ENCODE assay signal across 28 mouse cellular contexts in genomic region chr9:61230306-61230705, GRCm38 (mm10).
DNase-seq lines count a peak whose midpoint lies in the region; ATAC-seq and TF ChIP-seq lines count a peak whose summit lies in the region.
"Had no signal": no experiment of that assay in that cellular context is flagged by ENCODE, and none has a peak within 500 bp of the region (broad histone marks: within the 10 kb centered on the region; RNA-seq: fewer than 3 reads in every experiment).

No protein-coding gene starts in this region.

- WGBS in forebrain, embryonic 10.5 days: 92% methylated on average over 4 of the region's 4 CpGs
- 78% methylated on average over 4 of the region's 4 CpGs for WGBS in forebrain, embryonic 15.5 days
- 60% methylated on average over 4 of the region's 4 CpGs for WGBS in midbrain, embryonic 13.5 days
- WGBS in midbrain, embryonic 10.5 days: 86% methylated on average over 4 of the region's 4 CpGs
- 49% methylated on average over 4 of the region's 4 CpGs for WGBS in midbrain, postnatal 0 days

- peak overlapping the region; percentile 21; the same call in 1 of the 2 replicates for H3K27ac ChIP-seq in forebrain, embryonic 10.5 days
- no peak overlapping the region for H3K27ac ChIP-seq in forebrain, embryonic 15.5 days (replicated peaks)
- H3K27ac ChIP-seq in midbrain, embryonic 13.5 days: peak overlapping the region; percentile 15; the same call in 1 of the 2 replicates
- no peak overlapping the region for H3K27ac ChIP-seq in midbrain, embryonic 10.5 days (replicated peaks)
- no peak overlapping the region for H3K27ac ChIP-seq in midbrain, postnatal 0 days (ENCODE audit: low read depth, low read length)
- H3K27ac ChIP-seq: embryonic facial prominence, embryonic 13.5 days; embryonic facial prominence, embryonic 15.5 days; forebrain, embryonic 13.5 days had no signal

- no peak overlapping the region for H3K9ac ChIP-seq in forebrain, embryonic 15.5 days (replicated peaks)
- no peak overlapping the region for H3K9ac ChIP-seq in midbrain, embryonic 13.5 days (replicated peaks)
- H3K9ac ChIP-seq in midbrain, postnatal 0 days (replicated peaks; ENCODE audit: low read length, poor library complexity, severe bottlenecking): no peak overlapping the region
- H3K9ac ChIP-seq: embryonic facial prominence, embryonic 13.5 days; embryonic facial prominence, embryonic 15.5 days; forebrain, embryonic 13.5 days had no signal

- no peak for TF ChIP-seq POLR2A in brain, embryonic 14.5 days (IDR thresholded peaks at IDR 0.05; ENCODE audit: borderline replicate concordance, extremely low read depth, insufficient read depth, insufficient read length, poor library complexity, severe bottlenecking)

- H3K4me3 ChIP-seq in forebrain, embryonic 10.5 days: no peak overlapping the region
- H3K4me3 ChIP-seq in forebrain, embryonic 15.5 days: no peak overlapping the region
- H3K4me3 ChIP-seq in midbrain, embryonic 13.5 days (replicated peaks): no peak overlapping the region
- H3K4me3 ChIP-seq in midbrain, embryonic 10.5 days: no peak overlapping the region
- H3K4me3 ChIP-seq in midbrain, postnatal 0 days (ENCODE audit: low read depth, low read length): no peak overlapping the region
- H3K4me3 ChIP-seq: embryonic facial prominence, embryonic 13.5 days; embryonic facial prominence, embryonic 15.5 days; erythroblast, embryonic 14.5 days; forebrain, embryonic 13.5 days had no signal

- H3K9me3 ChIP-seq in forebrain, embryonic 10.5 days: no peaks in the 10 kb centered on the region
- H3K9me3 ChIP-seq in forebrain, embryonic 15.5 days: no peaks in the 10 kb centered on the region
- H3K9me3 ChIP-seq in midbrain, embryonic 13.5 days: no peaks in the 10 kb centered on the region
- H3K9me3 ChIP-seq in midbrain, embryonic 10.5 days (replicated peaks): no peaks in the 10 kb centered on the region
- no peaks in the 10 kb centered on the region for H3K9me3 ChIP-seq in midbrain, postnatal 0 days (ENCODE audit: low read length)
- H3K9me3 ChIP-seq: embryonic facial prominence, embryonic 13.5 days; embryonic facial prominence, embryonic 15.5 days; forebrain, embryonic 13.5 days; G1E had no signal

- no peaks in the 10 kb centered on the region for H3K36me3 ChIP-seq in forebrain, embryonic 10.5 days (replicated peaks)
- no peaks in the 10 kb centered on the region for H3K36me3 ChIP-seq in forebrain, embryonic 15.5 days
- no peaks in the 10 kb centered on the region for H3K36me3 ChIP-seq in midbrain, embryonic 13.5 days
- H3K36me3 ChIP-seq in midbrain, embryonic 10.5 days: no peaks in the 10 kb centered on the region
- no peaks in the 10 kb centered on the region for H3K36me3 ChIP-seq in midbrain, postnatal 0 days (ENCODE audit: insufficient read depth, low read length)
- H3K36me3 ChIP-seq: embryonic facial prominence, embryonic 13.5 days; embryonic facial prominence, embryonic 15.5 days; G1E had no signal

- DNase-seq in forebrain, embryonic 10.5 days (ENCODE audit: extremely low spot score, low spot score): no peak
- no peak for DNase-seq in midbrain, embryonic 10.5 days (ENCODE audit: low spot score)
- DNase-seq in brain, embryonic 14.5 days (ENCODE audit: low read depth): peak; percentile 68
- DNase-seq in midbrain, postnatal 0 days (ENCODE audit: low spot score): no peak
- DNase-seq in right cerebral cortex, adult 18-20 months: no peak
- DNase-seq: adrenal gland, adult 8-10 months; adrenal gland, postnatal 14 days; adrenal gland, postnatal 36 days; B cell, adult 2 months; cerebellum, adult 11 months; cerebellum, adult 18-20 months; cerebellum, adult 8-10 months; cerebellum, adult 9-11 months; cerebellum, postnatal 14 days; cerebellum, postnatal 36 days; embryo, embryonic 11 days had no signal

- H3K4me1 ChIP-seq in forebrain, embryonic 10.5 days: peaks cover 34% of the 10 kb centered on the region
- peaks cover 19% of the 10 kb centered on the region for H3K4me1 ChIP-seq in forebrain, embryonic 15.5 days
- H3K4me1 ChIP-seq in midbrain, embryonic 13.5 days (replicated peaks): peaks cover 27% of the 10 kb centered on the region
- peaks cover 32% of the 10 kb centered on the region for H3K4me1 ChIP-seq in midbrain, embryonic 10.5 days
- H3K4me1 ChIP-seq in midbrain, postnatal 0 days (ENCODE audit: insufficient read depth, low read length): peaks cover 6% of the 10 kb centered on the region

- no peak overlapping the region for H3K4me2 ChIP-seq in forebrain, embryonic 15.5 days (replicated peaks)
- no peak overlapping the region for H3K4me2 ChIP-seq in midbrain, embryonic 13.5 days (replicated peaks)
- no peak overlapping the region for H3K4me2 ChIP-seq in midbrain, postnatal 0 days (ENCODE audit: low read depth, low read length, poor library complexity, severe bottlenecking)
- H3K4me2 ChIP-seq: embryonic facial prominence, embryonic 13.5 days; embryonic facial prominence, embryonic 15.5 days; forebrain, embryonic 13.5 days had no signal

- peaks cover 57% of the 10 kb centered on the region for H3K27me3 ChIP-seq in forebrain, embryonic 10.5 days (ENCODE audit: poor library complexity, severe bottlenecking)
- H3K27me3 ChIP-seq in forebrain, embryonic 15.5 days: no peaks in the 10 kb centered on the region
- H3K27me3 ChIP-seq in midbrain, embryonic 13.5 days: peaks cover 44% of the 10 kb centered on the region
- H3K27me3 ChIP-seq in midbrain, embryonic 10.5 days (ENCODE audit: low read depth, poor library complexity, severe bottlenecking): peaks cover 48% of the 10 kb centered on the region
- no peaks in the 10 kb centered on the region; the same call in 1 of the 2 replicates for H3K27me3 ChIP-seq in midbrain, postnatal 0 days (ENCODE audit: insufficient read depth, low read length)
- H3K27me3 ChIP-seq: CH12.LX, Patski had no signal

- no peak for ATAC-seq in forebrain, embryonic 15.5 days (replicated peaks)
- ATAC-seq in midbrain, embryonic 13.5 days: no peak
- ATAC-seq in midbrain, postnatal 0 days (ENCODE audit: low FRiP score): 0 out of 2 replicates have a peak, but pooled peaks have one; percentile 16
- ATAC-seq: activated CD4-positive, CD25-positive, alpha-beta regulatory T cell, adult 4 months; CD4-positive, CD25-positive, alpha-beta regulatory T cell, adult 4 months; forebrain, embryonic 13.5 days; forebrain, embryonic 16.5 days; Patski had no signal

- TF ChIP-seq CTCF in brain, embryonic 14.5 days (IDR thresholded peaks at IDR 0.05; ENCODE audit: borderline replicate concordance, extremely low read depth, insufficient read depth, insufficient read length): no peak
- TF ChIP-seq CTCF in midbrain, postnatal 0 days (IDR thresholded peaks at IDR 0.05): no peak

Comparison
In these comparisons a context has a peak if more than half of its experiments do, and no peak if none do; other contexts are left out.
1. H3K27ac ChIP-seq: peak in forebrain, embryonic 10.5 days (single experiment) and midbrain, embryonic 13.5 days (single experiment); none in forebrain, embryonic 15.5 days (single experiment), midbrain, embryonic 10.5 days (single experiment) and midbrain, postnatal 0 days (single experiment).